Mouse (Mus musculus): ENCODE data around the gene Rrp9.

GRCm38 (mm10) chr9:106477649-106478048 is 1.9 kb downstream of the Rrp9 start:
- TF ChIP-seq CTCF (IDR thresholded peaks at IDR 0.05; ENCODE audit: control insufficient read depth, insufficient read depth, insufficient read length) (no peak), MAX (IDR thresholded peaks at IDR 0.05) (no peak), MYOG (IDR thresholded peaks at IDR 0.05; ENCODE audit: control insufficient read depth, extremely low read depth, insufficient read length) (no peak), CEBPB (IDR thresholded peaks at IDR 0.05; ENCODE audit: low read depth) (no peak)

All from C2C12 (cell line).